Mouse (Mus musculus): Measurements from ENCODE around the gene 8030411F24Rik. TPM values are rescaled to one million over a fixed set of nuclear protein-coding genes. Genes with fewer than 3 reads are reported as not detected.

The 8030411F24Rik gene
- polyA plus RNA-seq, 1 experiment from 2014 or later = not detected

Other genes starting within 250 kb of the 8030411F24Rik start
- gene Nxt1, start 109.4 kb upstream of the 8030411F24Rik start, polyA plus RNA-seq (2015; fragmentation: Nextera tagmentation; extraction: Ambion mirVana) = 41.4 and 45.1 TPM in 2 replicates
- gene Gzf1, start 101.0 kb upstream of the 8030411F24Rik start, polyA plus RNA-seq (2015; fragmentation: Nextera tagmentation; extraction: Ambion mirVana) = 11.7 and 13.9 TPM in 2 replicates
- gene Napb, start 49.5 kb upstream of the 8030411F24Rik start, polyA plus RNA-seq (2015; fragmentation: Nextera tagmentation; extraction: Ambion mirVana) = 0.27 and 0.34 TPM in 2 replicates
- not detected in 2 replicates for gene Cstl1, start 31.7 kb upstream of the 8030411F24Rik start, polyA plus RNA-seq (2015; fragmentation: Nextera tagmentation; extraction: Ambion mirVana)
- gene Cst11, start 10.5 kb upstream of the 8030411F24Rik start, polyA plus RNA-seq (2015; fragmentation: Nextera tagmentation; extraction: Ambion mirVana) = not detected in 2 replicates
- not detected in 2 replicates for gene Cst12, start 7.4 kb downstream of the 8030411F24Rik start, polyA plus RNA-seq (2015; fragmentation: Nextera tagmentation; extraction: Ambion mirVana)
- gene Cst8, start 16.8 kb downstream of the 8030411F24Rik start, polyA plus RNA-seq (2015; fragmentation: Nextera tagmentation; extraction: Ambion mirVana) = 0.43 and 0.79 TPM in 2 replicates
- not detected in 2 replicates for gene Cst13, start 38.1 kb downstream of the 8030411F24Rik start, polyA plus RNA-seq (2015; fragmentation: Nextera tagmentation; extraction: Ambion mirVana)
- not detected in 2 replicates for gene Cst9, start 53.1 kb downstream of the 8030411F24Rik start, polyA plus RNA-seq (2015; fragmentation: Nextera tagmentation; extraction: Ambion mirVana)
- not detected in 2 replicates for gene 9230104L09Rik, start 83.0 kb downstream of the 8030411F24Rik start, polyA plus RNA-seq (2015; fragmentation: Nextera tagmentation; extraction: Ambion mirVana)
- gene Cst3, start 93.7 kb downstream of the 8030411F24Rik start, polyA plus RNA-seq (2015; fragmentation: Nextera tagmentation; extraction: Ambion mirVana) = 179 and 183 TPM in 2 replicates
- not detected in 2 replicates for gene Gm1330, start 221.2 kb downstream of the 8030411F24Rik start, polyA plus RNA-seq (2015; fragmentation: Nextera tagmentation; extraction: Ambion mirVana)
- not detected in 2 replicates for gene Gm10750, start 235.2 kb downstream of the 8030411F24Rik start, polyA plus RNA-seq (2015; fragmentation: Nextera tagmentation; extraction: Ambion mirVana)